Mouse (Mus musculus): ENCODE data around the gene Thoc5. TPM values are rescaled to one million over a fixed set of nuclear protein-coding genes. Genes with fewer than 3 reads are reported as not detected.

Gene Thoc5
- 34.2 and 35.6 TPM in 2 replicates for polyA plus RNA-seq (2012; rRNA removed)

DNA sequence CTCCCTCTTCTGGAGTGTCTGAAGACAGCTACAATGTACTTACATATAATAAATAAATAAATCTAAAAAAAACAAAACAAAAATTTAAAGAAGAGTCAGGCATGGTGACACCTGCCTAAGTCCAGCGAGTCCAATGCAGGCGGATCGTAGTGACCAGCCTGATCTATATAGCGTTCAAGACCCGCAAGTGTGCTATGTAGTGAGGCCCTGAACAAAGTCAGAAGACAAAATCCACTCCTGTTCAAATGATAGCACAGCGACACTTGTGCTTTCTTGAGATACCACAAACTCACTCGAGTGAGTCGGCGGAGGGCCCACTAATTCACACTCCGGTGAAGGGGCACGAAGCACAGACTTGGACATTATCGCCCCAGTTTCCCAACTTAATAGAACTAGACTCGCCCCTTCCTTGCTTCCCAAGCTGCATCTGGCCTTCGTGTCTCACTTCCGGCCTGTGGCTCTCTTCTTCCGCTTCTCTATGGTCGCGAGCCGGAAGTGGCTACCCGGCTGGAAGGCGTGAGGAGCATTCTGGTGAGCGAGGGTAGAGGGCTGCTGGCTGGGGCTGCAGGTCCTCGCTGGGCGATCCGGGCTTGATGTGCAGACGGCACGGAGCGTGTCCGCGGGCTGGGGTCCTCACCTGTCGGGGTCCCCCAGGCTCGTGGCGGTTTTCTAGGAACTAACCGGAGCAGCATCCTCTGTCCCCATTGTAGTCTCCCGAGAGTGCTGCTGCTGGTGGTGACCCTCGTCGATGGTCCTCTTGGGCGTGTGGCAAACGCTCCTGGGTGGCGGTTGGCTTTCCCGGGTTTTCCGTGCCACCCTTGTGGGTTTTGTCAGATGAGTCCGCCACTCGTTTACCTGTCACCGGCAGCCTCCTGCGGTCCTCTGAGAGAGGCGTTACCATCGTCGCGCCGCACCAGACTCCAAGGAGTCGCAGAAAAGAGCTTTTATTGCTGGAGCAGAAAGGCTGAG lies at the start of gene Thoc5:
Gene Thoc5, plus strand, starts transcription at position 473 of the 969 bp plus-strand sequence.
- DNase-seq (ENCODE audit: low spot score): peak; percentile 56

DNA sequence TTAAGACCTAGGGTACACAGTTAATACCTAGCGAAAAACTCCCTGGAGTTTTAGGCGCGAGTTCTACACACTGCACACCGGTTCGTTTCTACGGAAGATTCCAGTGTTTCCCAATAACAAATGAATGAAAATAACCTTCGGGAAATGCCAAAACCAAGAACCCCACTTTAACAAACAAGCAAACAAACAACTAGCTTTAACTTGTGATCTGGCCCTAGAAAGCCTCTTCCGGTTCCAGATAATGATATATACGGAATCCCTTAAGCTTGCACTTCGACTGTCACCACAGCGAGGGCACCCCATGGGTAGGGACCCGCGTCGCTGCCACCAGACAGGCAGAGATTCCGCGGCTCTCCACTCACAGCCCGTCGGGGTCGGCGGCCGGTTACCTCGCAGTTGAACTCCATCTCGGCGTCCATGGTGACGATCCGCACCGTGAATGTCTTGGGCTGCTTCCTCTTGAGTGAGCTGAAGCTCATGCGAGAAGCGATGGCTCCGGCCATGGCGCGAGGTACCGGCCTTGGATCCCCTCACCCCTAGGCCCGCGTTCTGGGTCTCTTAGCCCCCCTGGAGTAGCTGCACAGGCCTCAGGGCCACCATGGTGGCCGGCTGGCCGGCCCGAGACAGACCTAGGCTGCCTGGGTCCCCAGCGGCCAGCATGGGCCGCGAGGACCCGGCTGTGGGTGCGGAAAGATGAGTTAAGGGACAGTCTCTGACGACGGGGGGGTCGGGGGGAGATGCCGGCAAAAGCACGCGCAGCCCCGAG lies 46.5 kb upstream of the Thoc5 start:
- peak; percentile 43 for DNase-seq (ENCODE audit: low spot score)

DNA sequence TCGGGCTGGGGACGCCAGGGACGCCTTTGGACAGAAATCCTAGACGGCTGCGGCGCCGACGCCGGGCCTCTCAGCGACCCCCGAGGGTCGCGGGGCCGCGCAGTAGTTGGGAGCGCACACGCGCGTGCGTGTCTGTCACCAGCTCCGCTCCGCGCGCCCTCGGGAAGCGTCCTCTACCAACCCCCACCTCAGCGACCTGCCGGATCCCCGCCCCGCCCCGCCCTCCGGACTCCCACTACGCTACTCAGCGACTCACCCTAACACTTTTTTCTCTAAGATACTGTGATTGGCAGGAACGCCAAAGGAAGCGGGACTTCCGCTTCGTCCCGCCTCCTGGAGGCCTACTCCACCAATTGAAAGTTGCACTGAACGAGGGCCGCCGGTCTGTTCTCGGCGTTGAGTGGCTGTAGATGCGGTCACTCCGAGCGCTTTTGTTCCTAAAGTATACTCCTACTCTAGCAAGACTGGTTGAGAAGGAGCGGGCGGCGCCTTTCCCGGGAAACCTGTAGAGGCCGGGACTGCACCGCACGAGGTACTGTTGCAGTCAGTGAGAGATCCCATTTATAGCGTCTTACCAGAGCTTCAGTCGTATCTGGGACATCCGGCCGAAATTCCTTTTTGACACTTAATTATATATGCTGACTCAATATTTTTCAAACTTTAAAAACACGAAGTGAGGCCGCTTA lies 45.7 kb upstream of the Thoc5 start, which contains the start of gene Nf2:
Gene Nf2, minus strand, starts transcription at position 279 of the 686 bp plus-strand sequence.
- DNase-seq (ENCODE audit: low spot score): peak; percentile 80

DNA sequence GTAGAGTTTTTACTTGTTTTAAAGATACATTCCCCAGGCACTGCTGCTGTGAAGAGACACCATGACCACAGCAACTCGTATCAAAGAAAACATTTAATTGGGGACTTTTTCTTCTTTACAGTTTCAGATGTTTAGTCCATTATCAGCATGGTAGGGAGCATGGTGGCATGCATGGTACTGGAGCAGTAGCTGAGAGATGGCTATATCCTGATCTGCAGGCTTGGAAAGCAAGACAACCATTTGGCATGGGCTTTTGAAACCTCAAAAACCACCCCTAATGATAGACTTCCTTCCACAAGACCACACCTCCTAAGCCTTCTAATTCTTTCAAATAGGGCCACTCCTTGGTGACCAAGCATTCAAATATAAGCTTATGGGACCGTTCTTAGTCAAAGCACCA lies 44.7 kb upstream of the Thoc5 start:
- DNase-seq (ENCODE audit: low spot score): no peak

DNA sequence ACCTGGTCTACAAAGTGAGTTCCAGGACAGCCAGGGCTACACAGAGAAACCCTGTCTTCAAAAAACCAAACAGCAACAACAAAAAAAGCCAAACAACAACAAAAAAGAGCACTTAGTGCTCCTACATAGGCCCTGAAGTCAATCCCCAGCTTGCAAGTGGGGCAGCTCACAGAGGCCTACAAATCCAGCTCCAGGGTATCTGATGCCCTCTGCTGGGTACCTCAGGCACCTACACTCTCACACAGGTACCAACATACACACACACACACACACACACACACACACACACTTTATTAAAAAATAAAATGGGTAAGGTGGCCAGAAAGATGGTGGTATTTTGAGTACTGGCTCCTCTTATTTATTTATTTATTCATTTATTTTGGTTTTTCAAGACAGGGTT lies 42.1 kb upstream of the Thoc5 start:
- no peak for DNase-seq (ENCODE audit: low spot score)

DNA sequence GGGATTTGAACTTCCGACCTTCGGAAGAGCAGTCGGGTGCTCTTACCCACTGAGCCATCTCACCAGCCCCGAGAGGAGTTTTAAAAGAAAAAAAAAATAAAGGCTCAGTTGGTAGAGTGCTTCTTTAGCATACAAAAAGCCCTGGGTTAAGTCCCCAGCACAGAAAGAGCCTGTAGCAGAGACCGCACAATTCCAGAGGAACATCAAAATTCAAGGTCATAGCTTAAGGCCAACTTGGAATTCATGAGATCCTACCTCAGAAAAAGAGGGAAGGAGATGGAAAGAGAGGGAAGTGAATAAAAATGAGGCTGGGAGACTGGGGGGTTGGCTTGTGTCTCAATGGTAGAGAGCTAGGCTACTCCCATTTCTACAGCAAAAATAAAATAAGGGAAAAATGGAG lies 40.9 kb upstream of the Thoc5 start:
- no peak for DNase-seq (ENCODE audit: low spot score)

DNA sequence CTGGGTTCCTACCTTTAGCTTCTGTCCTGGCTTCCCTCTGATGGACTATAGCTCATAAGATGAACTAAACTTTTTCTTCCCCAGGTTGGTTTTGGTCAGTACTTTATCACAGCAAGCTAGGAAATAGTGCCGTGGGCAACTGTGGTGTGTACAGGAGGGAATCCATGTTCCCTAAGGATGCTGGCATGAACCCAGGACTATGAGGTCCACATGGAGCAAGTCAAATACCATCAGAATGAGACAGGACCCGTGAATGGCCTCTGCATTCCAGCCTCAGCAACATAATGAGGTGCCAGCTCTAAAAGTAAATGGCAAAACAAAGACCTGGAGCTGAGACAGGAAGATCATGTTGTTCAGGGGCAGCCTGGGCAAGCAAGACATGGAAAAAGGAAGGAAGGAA lies 36.7 kb upstream of the Thoc5 start:
- no peak for DNase-seq (ENCODE audit: low spot score)

DNA sequence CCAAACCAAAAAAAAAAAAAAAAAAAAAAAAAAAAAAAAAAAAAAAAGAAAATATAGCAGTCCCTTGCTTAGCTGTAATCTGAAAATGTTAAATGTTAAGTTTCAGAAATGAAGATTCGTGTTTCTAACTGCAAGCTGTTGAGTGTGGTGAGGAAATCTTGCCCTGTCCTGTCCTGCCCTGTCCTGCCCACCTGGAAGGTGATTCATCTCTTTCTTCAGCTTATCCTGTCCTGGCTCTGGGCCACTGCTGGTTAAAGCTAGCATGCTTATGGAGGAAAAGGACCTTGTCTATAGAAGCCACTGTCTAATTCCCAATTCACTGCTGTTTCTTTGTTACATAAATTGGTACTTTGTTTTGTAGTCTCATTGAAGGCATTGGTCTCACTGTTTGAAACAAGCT lies 34.1 kb upstream of the Thoc5 start:
- DNase-seq (ENCODE audit: low spot score): no peak

DNA sequence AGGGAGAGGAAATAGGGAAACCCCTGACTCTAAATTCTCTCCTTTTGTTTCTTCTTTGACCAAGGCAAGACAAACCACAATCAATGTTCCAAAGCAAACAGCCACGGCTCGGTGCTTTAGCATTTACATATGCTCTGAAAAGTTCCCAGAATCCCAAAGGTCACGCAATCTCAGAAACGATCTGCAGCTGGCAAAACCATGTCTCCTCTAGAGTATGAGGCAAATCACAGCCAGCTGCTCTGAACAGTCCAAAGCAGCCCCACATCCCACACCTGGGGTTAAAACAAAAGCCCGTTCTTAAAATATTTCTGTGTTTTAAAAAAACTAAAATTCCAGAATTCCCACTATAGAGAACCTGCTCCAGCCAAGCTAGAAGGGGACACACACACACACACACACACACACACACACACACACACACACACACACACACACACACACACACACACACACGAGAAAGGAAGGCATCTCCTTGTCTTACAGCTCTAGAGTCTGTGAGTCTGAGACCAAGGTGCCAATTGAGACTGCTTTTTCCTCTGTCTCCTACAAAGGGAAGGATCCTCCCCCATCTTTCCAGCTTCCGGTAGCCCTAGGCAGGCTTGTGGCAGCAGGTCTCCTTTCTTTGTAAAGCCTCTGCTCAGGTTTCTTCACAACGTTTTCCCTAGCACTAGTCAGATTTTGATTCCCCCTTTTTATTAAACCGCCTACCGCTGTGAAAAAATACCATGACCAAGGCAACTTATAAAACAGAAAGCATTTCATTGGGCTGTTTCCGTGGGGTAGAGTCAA lies 33.1 kb upstream of the Thoc5 start:
- no peak for DNase-seq (ENCODE audit: low spot score)

DNA sequence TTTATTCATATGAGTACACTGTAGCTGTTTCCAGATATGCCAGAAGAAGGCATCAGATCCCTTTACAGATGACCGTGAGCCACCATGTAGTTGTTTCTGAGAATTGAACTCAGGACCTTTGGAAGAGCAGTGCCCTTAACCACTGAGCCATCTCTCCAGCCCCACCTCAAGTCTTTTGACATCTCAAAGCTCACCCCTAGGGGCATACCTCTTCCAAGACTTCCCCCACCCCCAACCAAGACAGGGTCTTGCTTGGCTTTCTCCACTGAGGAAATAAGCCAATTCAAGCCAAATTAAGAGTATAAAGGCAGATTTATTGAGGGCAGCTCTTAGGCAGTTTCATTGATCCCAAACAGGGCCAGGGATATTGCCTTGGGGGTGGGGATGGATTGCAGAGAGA lies 32.4 kb upstream of the Thoc5 start:
- no peak for DNase-seq (ENCODE audit: low spot score)

DNA sequence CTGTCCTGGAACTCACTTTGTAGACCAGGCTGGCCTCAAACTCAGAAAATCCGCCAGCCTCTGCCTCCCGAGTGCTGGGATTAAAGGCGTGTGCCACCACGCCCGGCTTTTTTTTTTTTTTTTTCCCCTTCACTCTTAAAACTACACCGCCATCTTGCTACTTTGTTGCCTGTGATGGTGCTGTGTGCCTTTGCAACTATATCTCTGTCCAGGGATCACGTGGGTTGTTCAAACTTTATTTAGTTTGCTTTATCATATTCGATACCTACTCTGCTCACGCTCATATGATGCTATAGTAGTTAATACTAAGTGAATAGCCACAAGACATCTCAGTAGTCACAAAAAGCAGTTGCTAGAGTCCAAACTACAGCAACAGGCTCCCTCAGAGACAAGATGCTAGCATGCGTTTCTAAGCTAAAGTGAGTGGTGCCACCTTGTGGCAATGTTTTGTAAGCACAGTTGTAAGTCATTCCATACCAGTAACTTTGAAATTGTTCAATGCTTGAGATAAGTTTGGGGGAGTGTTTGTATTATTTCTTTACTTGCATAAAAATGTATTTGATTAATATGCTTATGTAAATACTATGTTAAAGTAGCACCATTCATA lies 29.4 kb upstream of the Thoc5 start:
- no peak for DNase-seq (ENCODE audit: low spot score)

DNA sequence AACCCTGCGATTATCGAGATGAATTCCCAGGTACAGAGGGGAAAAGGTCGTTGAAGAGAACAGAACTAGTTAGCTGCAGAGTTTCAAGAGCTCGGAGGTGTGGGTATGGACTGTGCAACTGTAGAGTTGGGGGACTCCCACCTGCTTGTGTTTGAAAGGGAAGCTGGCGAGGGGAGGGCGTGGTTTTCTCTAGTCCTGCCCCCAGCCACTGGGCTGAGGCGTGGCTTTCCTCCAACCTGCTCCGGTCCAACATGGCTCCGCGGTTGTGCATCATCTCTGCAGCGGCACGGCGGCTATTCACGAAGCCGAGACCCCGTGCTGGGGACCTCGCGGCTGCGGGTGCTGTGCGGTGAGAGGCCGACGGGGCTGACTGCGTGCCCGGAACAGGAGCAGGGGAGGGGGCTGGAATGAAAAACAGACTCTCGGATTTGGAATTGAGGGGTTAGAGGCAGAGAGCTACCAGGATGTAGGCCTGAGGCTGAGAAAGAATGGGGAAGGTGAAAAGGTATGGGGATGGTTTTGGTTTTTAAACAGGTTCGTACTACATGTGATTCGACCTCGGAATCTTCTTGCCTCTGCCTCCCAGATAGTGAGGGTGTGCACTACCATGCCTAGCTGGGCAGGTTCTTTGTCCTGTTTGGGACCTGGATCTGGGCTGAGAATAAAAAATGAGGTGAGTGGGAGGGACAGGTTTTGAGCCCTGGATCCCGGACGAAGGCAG lies 21.2 kb upstream of the Thoc5 start, which contains the start of gene Nipsnap1:
Gene Nipsnap1, plus strand, starts transcription at position 197 of the 721 bp plus-strand sequence.
- DNase-seq (ENCODE audit: low spot score): peak; percentile 41

DNA sequence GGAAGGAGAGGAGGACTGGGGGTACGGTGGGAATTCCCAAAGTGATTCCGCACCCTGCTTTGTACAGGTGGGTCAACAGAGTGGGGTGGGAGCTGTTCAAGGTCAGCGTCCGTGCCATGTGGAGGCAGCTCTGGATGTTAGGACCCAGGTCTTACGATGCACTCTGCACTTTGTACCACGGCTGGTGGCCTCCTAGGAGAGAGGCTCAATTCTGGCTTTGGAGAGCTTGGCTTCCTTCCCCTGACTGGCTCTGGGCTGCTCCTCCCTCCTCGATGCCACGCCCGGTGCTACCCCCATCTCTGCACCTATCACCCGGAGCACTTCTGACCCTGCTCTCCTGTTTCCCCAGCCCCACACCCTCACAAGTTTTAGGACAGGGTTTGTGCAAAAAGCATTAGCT lies 20.6 kb upstream of the Thoc5 start:
- DNase-seq (ENCODE audit: low spot score): no peak

DNA sequence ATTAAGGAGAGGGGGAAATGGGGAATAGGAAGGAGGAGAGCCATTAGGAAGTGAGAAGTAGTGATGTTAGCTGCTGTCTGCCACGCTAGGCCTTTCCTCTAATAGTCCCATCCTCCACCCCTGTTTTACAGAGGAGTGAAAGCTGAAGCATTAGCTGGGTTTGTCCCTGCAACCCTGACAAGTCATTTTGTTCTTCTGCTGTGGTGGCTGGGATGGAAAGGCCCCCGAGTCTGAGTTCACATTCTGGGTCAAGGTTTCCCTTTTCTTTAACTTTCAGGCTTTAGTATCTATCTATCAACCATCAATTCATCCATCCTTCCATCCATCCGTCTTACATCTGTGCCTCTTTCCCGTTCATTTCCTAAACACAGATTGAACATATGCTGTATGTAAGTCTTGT lies 14.0 kb upstream of the Thoc5 start:
- no peak for DNase-seq (ENCODE audit: low spot score)

DNA sequence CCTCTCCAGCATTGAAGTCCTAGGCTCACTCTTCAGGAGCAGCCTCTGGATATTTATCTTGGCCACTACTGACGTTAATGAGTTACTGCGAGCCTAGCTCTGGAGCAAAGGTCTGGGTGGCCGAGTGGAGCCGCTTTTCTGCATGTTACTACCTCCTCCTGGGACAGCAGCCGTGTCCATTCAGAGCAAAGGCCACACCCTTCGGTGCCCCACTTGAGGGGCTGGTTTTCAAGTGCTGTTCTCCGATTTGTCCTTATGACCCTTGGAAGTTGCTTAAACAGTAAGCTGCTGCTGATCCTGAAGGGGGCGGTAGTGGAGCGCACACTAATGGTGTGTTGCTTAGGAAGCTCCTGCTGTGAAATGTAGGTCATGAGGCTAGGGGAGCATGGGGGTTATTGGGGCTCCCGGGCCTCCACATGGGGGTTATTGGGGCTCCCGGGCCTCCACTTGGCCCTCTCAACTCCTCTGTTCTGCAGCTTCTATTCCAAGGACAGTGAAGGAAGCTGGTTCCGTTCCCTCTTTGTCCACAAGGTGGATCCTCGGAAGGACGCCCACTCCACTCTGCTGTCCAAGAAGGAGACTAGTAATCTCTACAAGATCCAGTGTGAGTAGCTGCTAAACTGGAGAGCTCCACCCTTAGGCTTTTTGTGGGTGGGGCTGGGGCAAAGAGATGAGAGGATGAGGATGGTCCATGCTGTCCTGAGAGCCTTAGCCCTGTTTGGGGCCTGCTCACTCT lies 12.1 kb upstream of the Thoc5 start:
- no peak for DNase-seq (ENCODE audit: low spot score)

DNA sequence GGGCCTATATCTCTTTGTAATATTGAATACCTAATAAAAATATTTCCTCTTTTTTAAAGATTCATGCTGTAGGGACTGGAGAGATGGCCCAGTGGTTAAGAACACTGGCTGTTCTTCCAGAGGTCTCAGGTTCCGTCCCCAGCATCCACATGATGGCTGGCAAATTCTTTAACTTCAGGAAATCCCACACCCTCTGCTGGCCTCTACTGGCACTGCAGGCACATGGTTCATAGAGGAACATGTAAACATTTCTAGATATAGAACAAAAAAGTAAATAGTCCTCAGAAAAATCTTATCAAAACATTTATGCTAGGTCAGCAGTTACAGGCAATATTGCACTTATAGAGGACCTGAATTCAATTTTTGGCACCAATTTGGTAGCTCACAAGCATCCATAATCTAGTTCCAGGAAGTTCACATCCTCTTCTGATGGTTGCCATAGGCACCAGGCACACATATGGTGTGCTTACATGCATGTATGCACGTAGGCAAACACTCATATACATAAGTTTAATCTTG lies 9.7 kb upstream of the Thoc5 start:
- no peak for DNase-seq (ENCODE audit: low spot score)

DNA sequence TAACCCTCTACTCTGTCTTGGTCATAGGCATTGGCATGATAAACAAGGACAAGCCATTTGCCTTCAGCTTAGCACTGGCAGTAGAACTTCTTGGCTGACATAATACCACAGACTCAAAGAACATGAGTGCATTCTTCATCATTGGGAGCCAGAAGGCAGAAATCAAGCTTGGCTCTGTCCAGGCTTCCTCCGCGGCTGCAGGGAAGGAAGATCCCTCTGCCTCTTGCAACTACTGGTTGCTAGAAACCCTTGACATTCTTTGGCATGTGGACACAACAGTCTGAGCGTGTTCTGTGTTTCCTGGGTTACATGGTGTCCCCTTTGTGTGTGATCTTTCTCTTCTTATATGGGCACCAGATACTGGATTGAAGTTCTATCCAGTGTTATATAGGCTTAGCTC lies 8.1 kb upstream of the Thoc5 start:
- DNase-seq (ENCODE audit: low spot score): no peak

DNA sequence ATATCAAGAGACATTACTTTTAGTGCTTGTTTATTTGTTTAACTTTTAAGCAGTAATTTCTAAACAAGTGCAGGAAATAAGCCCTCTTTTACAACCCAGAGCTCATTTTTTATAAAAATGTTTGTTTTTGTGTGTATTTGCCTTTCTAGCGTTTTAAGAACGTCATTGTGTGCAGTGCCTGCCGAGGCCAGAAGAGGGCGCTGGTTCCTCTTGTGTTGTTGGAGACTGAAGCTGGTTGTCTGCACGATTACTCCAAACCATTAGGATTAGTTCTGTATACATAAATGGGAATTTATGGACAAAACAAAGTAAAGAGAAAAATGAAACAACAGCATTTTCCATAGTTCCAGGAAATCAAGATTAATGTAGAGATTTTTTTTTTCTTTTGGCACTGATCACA lies 5.3 kb downstream of the Thoc5 start:
- no peak for DNase-seq (ENCODE audit: low spot score)

DNA sequence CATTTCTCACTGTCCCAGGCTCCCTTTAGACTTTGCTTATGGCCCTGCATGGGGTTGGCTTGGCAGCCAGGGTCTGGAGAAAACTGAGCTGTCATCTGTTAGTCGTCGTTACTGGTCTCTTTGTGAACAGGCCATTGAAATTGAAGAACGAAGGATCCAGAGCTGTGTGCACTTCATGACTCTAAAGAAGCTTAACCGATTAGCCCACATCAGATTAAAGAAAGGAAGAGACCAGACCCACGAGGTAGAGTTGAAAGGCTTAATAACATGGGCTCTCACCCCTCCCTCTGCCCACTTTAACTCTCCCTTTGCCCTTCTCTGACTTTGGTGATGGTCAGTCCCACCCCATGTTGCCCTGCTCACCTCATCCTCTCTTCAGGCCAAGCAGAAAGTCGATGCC lies 6.8 kb downstream of the Thoc5 start:
- no peak for DNase-seq (ENCODE audit: low spot score)

All from urinary bladder, adult 2 months (tissue).